Mouse (Mus musculus) MEL (cell line): ENCODE measurements around the gene Edn2.
A peak's percentile ranks its signal among the peaks of the same experiment; 100 is the strongest.

Source experiments
- CTCF ChIP-seq, 3 experiments: IDR thresholded peaks in 2 of 3; conservative IDR thresholded peaks in 1 of 3; 2 replicates each; pipeline ENCODE4 v1.5.1; 2011 to 2012; ENCODE audit warnings: low read length in 3 of 3, low read depth in 2 of 3, mild to moderate bottlenecking in 2 of 3, improper control_type of control experiment in 1 of 3, inconsistent platforms in 1 of 3, mixed read lengths in 1 of 3, moderate library complexity in 1 of 3; ENCODE audit not compliant: control insufficient read depth in 1 of 3, insufficient read depth in 1 of 3, poor library complexity in 1 of 3, severe bottlenecking in 1 of 3
- E2F4 ChIP-seq: IDR thresholded peaks from 2 replicates; pipeline ENCODE4 v1.6.1; 2011; ENCODE audit warnings: low read depth, low read length, improper control_type of control experiment, borderline replicate concordance
- JUND ChIP-seq: IDR thresholded peaks from 2 replicates; pipeline ENCODE4 v1.6.1; 2011; ENCODE audit warnings: low read depth, mild to moderate bottlenecking, improper control_type of control experiment, low read length
- MAFK ChIP-seq: IDR thresholded peaks from 2 replicates; pipeline ENCODE4 v1.6.1; 2011; ENCODE audit warnings: low read depth, mild to moderate bottlenecking, low read length, improper control_type of control experiment, borderline replicate concordance

DNA sequence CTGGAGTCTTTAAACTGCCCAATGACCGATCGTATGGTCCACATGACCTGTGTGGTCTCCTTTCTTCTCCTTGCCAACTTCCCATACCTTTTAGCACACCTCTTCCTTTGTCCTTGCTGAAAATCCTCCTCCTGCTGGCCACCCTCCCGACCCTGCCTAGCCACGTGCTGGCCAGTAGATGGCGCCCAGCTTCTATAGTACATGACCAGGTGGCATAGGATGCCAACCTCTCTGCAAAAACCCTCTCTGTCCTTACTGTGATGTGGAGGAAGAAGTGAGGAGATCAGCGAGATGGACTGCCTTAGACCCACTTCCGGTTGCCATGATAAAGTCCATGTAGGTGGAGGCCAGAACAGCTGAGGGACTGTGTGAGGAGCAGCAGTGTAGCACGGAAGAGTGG is 40.7 kb upstream of the Edn2 start:
- peak; percentile 23 to 55 (median 41); a peak in 5 of 6 replicates for TF ChIP-seq CTCF (IDR thresholded peaks at IDR 0.05 in 2 of 3, conservative IDR thresholded peaks at IDR 0.05 in 1 of 3; ENCODE audit: control insufficient read depth in 1 of 3, insufficient read depth in 1 of 3, low read depth in 2 of 3, low read length in 3 of 3, poor library complexity in 1 of 3, severe bottlenecking in 1 of 3)
- no peak for TF ChIP-seq E2F4
- TF ChIP-seq JUND = no peak
- no peak for TF ChIP-seq MAFK
